Mouse (Mus musculus): ENCODE results near the gene Sox13. TPM values are rescaled to one million over a fixed set of nuclear protein-coding genes. Genes with fewer than 3 reads are reported as not detected.
"Not testable (repeated sequence)": the region's sequence is repeated elsewhere in the genome, so short reads cannot be mapped to it uniquely, and the experiment has no call there.

Gene Sox13
- polyA plus RNA-seq, 1 experiment from 2014 or later, result 6.0 TPM

DNA sequence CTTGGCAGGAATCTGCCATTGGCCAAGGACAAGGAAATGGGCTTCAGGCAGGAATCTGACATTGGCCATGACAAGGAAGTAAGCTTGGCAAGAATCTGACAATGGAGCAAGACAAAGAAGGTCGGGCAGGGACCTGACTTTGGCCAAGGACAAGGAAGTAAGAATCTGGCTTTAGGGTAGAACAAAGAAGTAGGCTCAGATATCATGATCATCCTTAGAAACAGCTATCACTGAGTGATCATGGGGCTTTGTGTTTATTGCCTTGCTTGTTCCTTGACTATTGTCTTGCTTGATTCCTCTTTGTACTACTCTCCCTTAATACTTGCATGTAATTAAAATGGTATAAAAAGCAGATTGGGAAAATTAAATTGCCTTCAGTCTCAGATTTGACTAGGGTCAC lies 83.8 kb downstream of the Sox13 start:
- H3K9me3 ChIP-seq; H3K4me1 ChIP-seq (replicated peaks); H3K4me2 ChIP-seq; H3K27me3 ChIP-seq; H3K4me3 ChIP-seq; H3K9ac ChIP-seq; H3K36me3 ChIP-seq; H3K27ac ChIP-seq (replicated peaks); ATAC-seq (ENCODE audit: low FRiP score, low read depth): not testable (repeated sequence)
- WGBS, result 71% methylated on average over 1 of the region's 1 CpGs

DNA sequence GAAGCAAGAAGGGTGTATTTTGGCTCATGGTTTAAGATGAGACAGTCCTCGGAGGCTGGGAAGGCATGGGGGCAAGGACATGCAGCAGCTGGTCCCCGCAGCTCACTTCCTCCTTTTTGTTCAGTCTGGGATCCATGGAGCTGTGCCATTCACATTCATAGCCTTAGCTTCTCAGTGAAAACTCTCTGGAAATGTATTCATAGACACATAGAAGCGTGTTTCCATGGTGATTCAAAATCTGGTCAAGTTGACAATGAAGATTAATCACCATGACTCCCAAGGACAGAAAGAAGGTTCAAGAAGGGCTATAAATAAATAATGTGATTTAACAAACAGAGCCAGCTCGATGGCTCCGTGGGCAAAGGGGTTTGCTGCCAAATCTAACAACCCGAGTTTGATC lies 90.2 kb downstream of the Sox13 start:
- H3K4me2 ChIP-seq, result no peak overlapping the region
- no peak for ATAC-seq (ENCODE audit: low FRiP score, low read depth)
- H3K4me1 ChIP-seq (replicated peaks), result peaks cover 23% of the 10 kb centered on the region
- no peaks in the 10 kb centered on the region for H3K9me3 ChIP-seq
- no peak overlapping the region for H3K4me3 ChIP-seq
- no peaks in the 10 kb centered on the region for H3K36me3 ChIP-seq
- no peak overlapping the region for H3K27ac ChIP-seq (replicated peaks)
- WGBS, result 50% methylated on average over 6 of the region's 6 CpGs
- no peak overlapping the region for H3K9ac ChIP-seq
- 0 out of 2 replicates have a peak, but pooled peaks cover 2% of the 10 kb centered on the region for H3K27me3 ChIP-seq

DNA sequence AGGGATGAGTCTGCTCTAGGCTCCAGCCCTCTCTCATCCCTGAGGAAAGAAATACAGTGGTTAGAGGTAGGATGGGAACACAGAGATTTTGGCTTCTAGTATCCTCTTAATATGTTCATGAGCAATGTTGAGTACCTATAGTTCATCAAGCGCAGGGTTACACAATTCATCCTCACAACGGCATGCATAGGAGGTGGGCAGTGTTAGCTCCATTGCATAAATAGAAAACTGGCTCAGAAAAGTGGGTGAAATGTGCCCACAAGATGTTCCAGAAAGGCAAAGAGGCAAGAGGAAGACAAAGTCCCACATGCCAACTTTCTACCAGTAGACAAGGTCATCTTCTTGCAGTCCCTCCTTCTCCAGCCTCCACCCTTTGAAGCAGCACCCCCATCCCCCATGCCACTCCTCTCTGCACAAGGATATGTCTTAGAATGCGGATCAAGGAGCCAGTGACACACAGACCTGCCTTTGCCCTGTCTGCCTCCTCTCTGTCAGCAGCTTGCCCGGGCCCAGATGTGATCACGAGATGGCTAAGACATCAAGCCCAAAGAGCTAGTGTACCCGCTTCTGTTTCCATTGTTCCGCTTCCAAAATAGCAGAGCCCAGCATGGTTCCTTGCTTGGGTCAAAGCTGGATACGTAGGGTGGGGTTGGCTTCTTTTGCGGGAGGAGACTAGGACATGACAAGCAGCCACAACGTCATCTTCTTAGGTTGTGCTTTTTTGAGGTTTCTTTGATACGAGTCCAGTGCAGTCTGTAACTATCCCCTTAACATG lies 91.3 kb downstream of the Sox13 start:
- H3K4me2 ChIP-seq, result no peak overlapping the region
- no peak overlapping the region for H3K27ac ChIP-seq (replicated peaks)
- peaks cover 2% of the 10 kb centered on the region; the same call in 1 of the 2 replicates for H3K27me3 ChIP-seq
- 88% methylated on average over 11 of the region's 11 CpGs for WGBS
- peaks cover 28% of the 10 kb centered on the region for H3K4me1 ChIP-seq (replicated peaks)
- no peaks in the 10 kb centered on the region for H3K36me3 ChIP-seq
- ATAC-seq (ENCODE audit: low FRiP score, low read depth), result no peak
- H3K4me3 ChIP-seq, result no peak overlapping the region
- H3K9me3 ChIP-seq, result no peaks in the 10 kb centered on the region
- no peak overlapping the region for H3K9ac ChIP-seq

Other genes starting within 250 kb of the Sox13 start
- gene Golt1a, start 114.6 kb downstream of the Sox13 start, polyA plus RNA-seq (2015; fragmentation: Nextera tagmentation; extraction: Ambion mirVana), result 0.13 TPM in 1 of 2 replicates, not detected in the other
- 0.34 TPM in 1 of 2 replicates, not detected in the other for gene Kiss1, start 102.5 kb downstream of the Sox13 start, polyA plus RNA-seq (2015; fragmentation: Nextera tagmentation; extraction: Ambion mirVana)
- 7.9 and 11.1 TPM in 2 replicates for gene Ren1, start 73.9 kb downstream of the Sox13 start, polyA plus RNA-seq (2015; fragmentation: Nextera tagmentation; extraction: Ambion mirVana)
- gene Etnk2, start 60.8 kb downstream of the Sox13 start, polyA plus RNA-seq (2015; fragmentation: Nextera tagmentation; extraction: Ambion mirVana), result 21.1 and 22.4 TPM in 2 replicates
- gene Snrpe, start 185.9 kb upstream of the Sox13 start, polyA plus RNA-seq (2015; fragmentation: Nextera tagmentation; extraction: Ambion mirVana), result 412 and 465 TPM in 2 replicates
- not detected in 2 replicates for gene Zbed6, start 236.5 kb upstream of the Sox13 start, polyA plus RNA-seq (2015; fragmentation: Nextera tagmentation; extraction: Ambion mirVana)
- gene Gm38394, start 236.9 kb upstream of the Sox13 start, polyA plus RNA-seq (2015; fragmentation: Nextera tagmentation; extraction: Ambion mirVana), result 2.3 and 3.0 TPM in 2 replicates

All from hindbrain, embryonic 15.5 days (tissue).